Comparison of ENCODE assay signal across 14 mouse cellular contexts in the genomic region with DNA sequence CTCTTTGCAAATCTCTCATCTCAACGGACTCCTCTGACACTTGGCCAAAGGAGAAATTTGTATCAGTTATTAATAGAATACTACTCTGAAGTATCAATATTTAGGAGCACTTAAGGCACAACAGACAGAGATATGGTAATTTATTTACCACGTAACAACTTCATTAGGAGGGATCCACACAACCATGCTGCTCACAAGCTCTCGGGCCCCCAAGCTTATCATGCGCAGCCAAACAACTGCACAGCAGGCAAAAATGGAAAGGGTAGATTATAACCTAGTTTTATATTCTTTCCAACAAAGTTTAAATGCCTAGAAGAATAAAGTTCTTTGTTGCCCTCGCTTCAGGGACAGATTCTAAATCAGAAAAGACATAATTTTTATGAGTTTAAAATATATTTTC.
"Had no signal": no experiment of that assay in that cellular context is flagged by ENCODE, and none has a peak within 500 bp of the region (broad histone marks: within the 10 kb centered on the region; RNA-seq: fewer than 3 reads in every experiment).

No protein-coding gene starts in this region.

- H3K4me3 ChIP-seq: limb, embryonic 13.5 days; lung, embryonic 15.5 days; megakaryocyte, embryonic 14.5 days; midbrain, embryonic 13.5 days; myocyte; neural tube, embryonic 15.5 days had no signal

- H3K4me2 ChIP-seq: limb, embryonic 13.5 days; lung, embryonic 15.5 days; midbrain, embryonic 13.5 days; neural tube, embryonic 15.5 days had no signal

- H3K27ac ChIP-seq: limb, embryonic 13.5 days; lung, embryonic 15.5 days; macrophage; midbrain, embryonic 13.5 days; neural tube, embryonic 15.5 days had no signal

- H3K36me3 ChIP-seq: limb, embryonic 13.5 days; lung, embryonic 15.5 days; midbrain, embryonic 13.5 days; neural tube, embryonic 15.5 days had no signal

- DNase-seq: kidney, adult 8-10 months; kidney, postnatal 36 days; left cerebral cortex, postnatal 4 days; lung, postnatal 14 days; right cerebral cortex, adult 18-20 months; right cerebral cortex, postnatal 25 days; thymus, postnatal 36 days had no signal

- ATAC-seq: midbrain, embryonic 13.5 days had no signal

- H3K9me3 ChIP-seq: limb, embryonic 13.5 days; lung, embryonic 15.5 days; megakaryocyte, embryonic 14.5 days; midbrain, embryonic 13.5 days; neural tube, embryonic 15.5 days had no signal

- H3K4me1 ChIP-seq: limb, embryonic 13.5 days; lung, embryonic 15.5 days; megakaryocyte, embryonic 14.5 days; neural tube, embryonic 15.5 days had no signal

- H3K9ac ChIP-seq: limb, embryonic 13.5 days; lung, embryonic 15.5 days; midbrain, embryonic 13.5 days; neural tube, embryonic 15.5 days had no signal

- H3K27me3 ChIP-seq: lung, embryonic 15.5 days; midbrain, embryonic 13.5 days; neural tube, embryonic 15.5 days had no signal
